Mouse (Mus musculus) lung, adult 2 months (tissue): ENCODE data around the gene Jmjd1c.

Experiments
- CTCF ChIP-seq: fragments of 200-500 bp; IDR thresholded peaks from 2 replicates; pipeline ENCODE4 v1.5.1; 2011; ENCODE audit warnings: mild to moderate bottlenecking, low read length, control low read depth; ENCODE audit not compliant: insufficient read depth
- POLR2A ChIP-seq: fragments of 200-500 bp; IDR thresholded peaks from 2 replicates; pipeline ENCODE4 v1.6.1; 2011; ENCODE audit warnings: low read depth, mild to moderate bottlenecking, control low read depth, low read length, borderline replicate concordance; ENCODE audit errors: extremely low read depth

DNA sequence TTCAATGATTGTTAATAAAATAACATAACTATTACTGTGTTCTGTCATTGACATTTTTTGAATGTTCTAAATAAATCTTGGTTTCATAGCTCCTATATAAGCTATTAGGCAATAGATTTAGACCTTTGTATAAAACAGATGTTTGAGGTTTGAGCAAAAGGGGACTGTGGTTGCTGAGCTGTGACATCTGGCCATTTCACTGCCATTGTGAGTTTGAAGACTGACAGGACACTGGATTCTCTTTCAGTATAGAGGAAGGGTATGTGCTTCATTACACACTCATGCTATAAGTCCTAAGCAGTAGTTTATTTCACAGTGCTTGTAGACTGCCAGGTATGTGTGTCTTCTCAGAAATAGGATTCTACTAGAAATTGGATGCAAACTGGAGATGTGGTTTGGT lies 105.8 kb downstream of the Jmjd1c start:
- TF ChIP-seq CTCF (no peak), POLR2A (no peak)
